Mouse (Mus musculus) spleen, adult 12 weeks (tissue): ENCODE data around the gene Dnaja4.
"Not testable (repeated sequence)": the region's sequence is repeated elsewhere in the genome, so short reads cannot be mapped to it uniquely, and the experiment has no call there.

Experiments
- DNase-seq: peaks from one replicate; pipeline ENCODE4 v3.0.0; 2022; ENCODE audit warnings: low spot score

Dnaja4 gene

GRCm38 (mm10) chr9:54698318-54699086, at the start of gene Dnaja4:
Gene Dnaja4 (plus strand): TSS chr9:54698873.
- peak; percentile 48 for DNase-seq

DNA sequence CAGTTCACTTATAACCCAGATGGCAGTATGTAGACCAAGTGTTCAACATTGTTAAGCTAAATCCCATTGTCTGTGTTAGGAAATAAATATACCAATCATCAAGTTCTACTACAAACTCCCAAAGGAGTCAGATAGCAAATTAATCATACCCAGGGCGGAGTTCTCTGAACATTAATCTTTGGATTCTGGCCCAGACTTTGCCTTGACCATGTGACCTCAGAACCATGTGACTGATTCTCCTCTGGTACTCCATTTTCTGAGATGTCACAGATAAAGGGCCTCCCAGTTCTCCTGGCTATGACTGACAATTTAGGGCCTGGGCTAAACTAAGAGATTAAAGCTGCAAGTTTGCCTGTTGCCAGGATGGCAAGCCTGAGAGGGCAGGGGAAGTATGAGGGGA, 49.3 kb upstream of the Dnaja4 start:
- DNase-seq, result no peak

DNA sequence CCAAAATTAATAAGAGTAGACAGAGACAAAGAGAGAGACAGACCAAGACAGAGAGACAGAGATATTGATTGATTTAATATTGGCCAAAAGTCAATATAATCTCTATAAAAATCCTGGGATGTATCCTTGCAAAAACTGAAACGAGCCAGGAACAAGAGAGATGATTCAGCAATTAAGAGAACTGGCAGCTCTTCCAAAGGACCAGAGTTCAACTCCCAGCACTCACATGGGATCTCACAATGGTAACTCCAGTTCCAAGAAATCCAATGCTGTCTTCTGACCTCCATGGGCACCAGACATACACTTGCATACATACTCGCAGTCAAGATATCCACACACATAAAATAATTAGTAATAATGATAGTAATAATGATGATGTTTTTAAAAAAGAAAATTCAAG, 45.9 kb upstream of the Dnaja4 start:
- no peak for DNase-seq

DNA sequence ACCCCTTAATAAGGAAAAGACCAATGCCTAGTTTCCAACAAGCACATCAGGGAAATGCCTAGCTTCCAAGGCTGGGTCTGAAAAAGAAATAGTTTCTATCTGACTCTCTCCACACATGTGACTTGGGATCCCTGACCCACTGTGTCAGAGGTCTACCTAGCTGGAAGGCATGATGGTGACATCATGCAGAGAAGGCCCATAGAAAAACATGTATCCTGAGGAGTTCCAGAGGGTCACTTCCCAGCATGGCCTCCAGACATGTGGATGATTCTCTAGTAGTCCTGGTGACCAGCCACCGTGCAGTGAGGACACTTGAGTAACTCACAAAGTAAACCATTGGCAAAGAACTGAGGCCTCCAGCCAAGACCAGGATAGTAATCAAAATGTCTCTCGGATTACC, 42.8 kb upstream of the Dnaja4 start:
- no peak for DNase-seq

- DNase-seq, result no peak
These were observed 42.3 kb upstream of the Dnaja4 start for GRCm38 (mm10) chr9:54656402-54656801.

GRCm38 (mm10) chr9:54658773-54659172, 39.9 kb upstream of the Dnaja4 start:
- DNase-seq, result no peak

DNA sequence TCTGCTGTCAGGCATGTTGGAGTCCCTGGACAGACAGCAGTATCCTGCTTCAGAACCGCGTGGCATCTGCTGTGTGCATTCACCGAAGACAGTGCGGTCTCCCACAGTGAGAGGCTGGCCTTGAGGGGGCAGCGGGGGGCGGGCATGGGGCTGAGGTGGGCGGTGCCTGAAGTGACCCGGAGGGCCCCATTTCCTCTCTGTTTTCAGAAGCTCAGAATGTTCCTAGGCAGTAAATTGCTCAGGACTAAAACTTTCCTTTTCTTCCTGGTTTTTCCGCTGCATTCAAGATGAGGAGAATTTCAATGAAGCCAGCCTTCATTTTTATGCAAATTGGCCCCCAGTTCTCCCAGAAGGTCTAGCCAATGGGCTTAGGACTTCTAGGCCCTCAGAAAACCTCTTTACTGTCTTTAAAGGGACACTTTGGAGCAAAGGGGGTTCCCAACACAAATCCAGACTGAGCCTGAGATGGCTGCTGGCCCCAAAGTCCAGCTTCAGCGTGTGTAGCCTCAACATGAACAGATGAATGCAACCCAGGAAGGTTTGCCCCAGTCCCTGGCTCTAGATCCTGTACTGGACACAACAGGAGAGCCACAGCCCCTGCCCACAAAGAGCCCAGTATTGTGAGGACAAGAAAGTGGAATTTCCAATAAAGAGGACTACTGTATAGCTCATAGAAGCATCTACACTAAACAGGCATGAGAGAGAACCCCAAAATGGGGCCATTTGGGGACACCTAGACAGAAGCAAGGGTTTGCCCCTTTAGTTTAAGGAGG, 36.9 kb upstream of the Dnaja4 start, which contains the start of gene Acsbg1:
Gene Acsbg1 (minus strand): TSS at position 266 of the 773 bp plus-strand sequence.
- no peak for DNase-seq

DNA sequence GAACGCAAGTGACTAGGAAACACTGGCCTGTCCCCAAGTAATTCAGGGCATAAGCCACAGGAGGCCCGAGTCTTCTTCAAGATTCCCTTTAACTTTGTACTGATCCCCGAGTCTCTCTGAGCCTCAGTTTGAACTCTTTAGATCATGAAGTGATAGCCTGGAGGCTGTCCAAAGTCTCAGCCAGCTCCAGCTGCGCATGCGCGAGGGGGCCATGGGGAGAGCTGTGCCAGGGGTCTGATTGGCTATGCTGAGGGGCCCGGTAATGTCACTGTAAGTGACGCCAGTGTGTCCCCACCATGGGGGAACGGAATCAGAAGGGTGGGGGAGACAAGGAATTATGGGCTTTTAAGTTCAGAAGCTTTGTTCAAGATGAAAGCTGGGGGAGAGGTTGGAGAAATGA, 34.3 kb upstream of the Dnaja4 start:
- DNase-seq, result no peak

DNA sequence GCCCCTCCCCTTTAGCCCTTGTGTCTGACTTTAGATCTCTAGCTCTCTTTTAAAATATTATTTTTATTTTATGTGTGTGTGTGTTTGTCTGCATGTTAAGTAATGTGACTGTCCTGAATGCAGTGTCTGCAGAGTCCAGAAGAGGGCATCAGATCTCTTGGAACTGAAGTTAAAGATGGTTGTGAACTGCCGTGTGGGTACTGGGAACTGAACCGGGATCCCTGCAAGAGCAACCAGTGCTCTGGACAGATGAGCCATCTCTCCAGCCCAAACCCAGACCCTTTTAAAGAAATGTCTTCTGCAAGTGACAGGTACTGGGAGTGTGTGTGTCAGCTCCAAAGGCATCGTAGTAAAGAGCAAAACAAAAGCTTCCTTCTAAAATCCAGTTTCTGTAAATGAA, 32.6 kb upstream of the Dnaja4 start:
- no peak for DNase-seq

- no peak for DNase-seq
These were observed 30.2 kb upstream of the Dnaja4 start for GRCm38 (mm10) chr9:54668455-54668854.

DNA sequence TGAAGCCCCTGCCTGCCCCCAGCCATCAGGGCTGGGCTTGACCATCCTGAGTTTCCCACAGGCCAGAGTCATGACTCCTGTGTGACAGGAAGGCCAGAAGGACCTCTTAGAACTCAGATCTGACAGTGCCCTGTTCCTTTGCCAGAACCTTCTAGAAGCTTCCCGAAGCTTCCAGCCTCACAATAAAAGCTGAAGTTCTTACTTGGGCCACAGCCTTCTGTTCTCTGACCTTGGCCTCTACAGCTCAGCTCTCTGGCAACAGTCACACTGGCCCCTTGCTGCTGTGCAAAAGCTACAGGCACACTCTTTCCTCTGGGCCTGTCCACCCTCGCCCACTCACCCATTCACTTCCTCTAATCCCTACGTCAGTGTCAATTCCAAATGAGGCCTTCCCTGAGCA, 26.7 kb upstream of the Dnaja4 start:
- DNase-seq, result no peak

- no peak for DNase-seq
These were observed 24.8 kb upstream of the Dnaja4 start for GRCm38 (mm10) chr9:54673887-54674286.

DNA sequence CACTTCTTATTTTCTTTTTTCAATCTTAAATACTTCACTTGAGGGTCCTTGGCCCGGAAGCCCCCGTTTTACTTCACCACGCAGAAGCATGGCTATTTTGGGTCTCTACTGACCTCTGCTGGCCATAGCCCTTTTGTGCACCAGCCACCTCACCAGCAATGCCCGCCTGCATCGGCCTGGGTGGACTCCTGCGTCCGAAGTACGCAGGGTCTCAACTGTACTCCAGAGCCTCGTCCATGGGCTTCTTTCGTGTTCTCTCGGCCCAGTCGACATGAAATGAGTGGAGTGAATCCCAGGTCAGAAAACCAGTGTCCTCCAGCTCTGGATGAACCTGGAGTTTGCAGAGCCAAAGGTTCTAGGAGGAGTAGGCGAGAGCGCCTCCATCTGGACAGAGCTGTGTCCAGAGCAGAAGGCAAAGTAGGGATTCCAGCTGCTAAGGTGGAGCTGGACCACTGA, 22.1 kb upstream of the Dnaja4 start:
- peak; percentile 56 for DNase-seq

- DNase-seq, result no peak
These were observed 15.8 kb upstream of the Dnaja4 start for GRCm38 (mm10) chr9:54682846-54683245.

DNA sequence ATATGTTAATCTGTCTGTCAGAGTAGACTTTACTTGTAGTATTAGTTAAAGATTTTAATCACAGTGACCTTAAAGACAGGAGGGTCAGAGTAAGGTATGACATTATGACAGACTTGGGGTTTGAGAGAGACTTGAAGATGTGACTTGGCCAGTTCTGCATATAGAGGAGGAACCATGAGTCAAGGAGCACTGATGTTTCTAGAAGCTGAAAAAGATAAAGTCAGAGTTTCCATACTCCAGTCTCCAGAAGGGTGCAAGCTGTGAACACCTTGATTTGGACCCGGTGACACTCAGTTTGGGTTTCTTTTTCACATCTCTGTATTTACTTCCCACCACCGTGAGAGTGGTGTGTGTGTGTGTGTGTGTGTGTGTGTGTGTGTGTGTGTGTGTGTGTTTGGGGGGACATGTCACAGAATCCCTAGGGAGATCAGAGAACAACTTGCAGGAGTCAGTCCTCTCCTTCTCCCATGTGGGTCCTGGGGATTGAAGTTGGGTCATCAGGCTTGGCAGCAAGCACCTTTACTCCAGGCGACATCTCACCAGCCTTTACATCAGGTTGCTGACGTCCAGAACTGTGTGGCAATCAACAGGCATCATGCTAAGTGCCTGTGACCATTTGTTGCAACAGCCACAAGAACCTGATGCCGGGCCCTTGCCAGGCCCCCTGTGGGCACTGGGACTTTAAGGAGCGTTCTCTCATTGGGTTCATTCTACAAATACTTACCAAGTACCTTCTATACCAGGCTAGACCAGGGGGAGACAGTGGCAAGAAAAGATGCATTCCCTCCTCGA, 14.7 kb upstream of the Dnaja4 start:
- DNase-seq, result no peak

GRCm38 (mm10) chr9:54687246-54688236, 11.1 kb upstream of the Dnaja4 start:
- no peak for DNase-seq

DNA sequence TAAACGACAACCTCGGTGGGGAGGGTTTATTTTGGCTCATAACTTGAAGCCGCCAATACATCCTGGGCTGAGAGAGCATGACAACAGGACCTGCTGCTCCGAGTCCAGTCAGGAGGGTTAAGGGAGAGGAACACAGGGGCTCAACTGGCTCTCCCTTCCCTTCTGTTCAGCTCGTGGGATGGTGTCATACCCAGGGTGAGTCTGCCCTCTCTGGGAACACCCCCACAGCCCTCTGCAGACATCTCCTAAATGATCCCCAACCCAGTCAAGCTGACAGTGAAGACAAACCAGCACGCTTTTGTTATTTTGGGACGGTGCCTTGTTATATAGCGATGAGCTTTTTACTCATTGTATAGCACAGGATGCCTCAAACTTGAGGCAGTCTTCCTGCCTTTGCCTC, 9.2 kb upstream of the Dnaja4 start:
- no peak for DNase-seq

- not testable (repeated sequence) for DNase-seq
These were observed 8.0 kb upstream of the Dnaja4 start for GRCm38 (mm10) chr9:54690697-54691096.

- not testable (repeated sequence) for DNase-seq
These were observed 7.3 kb upstream of the Dnaja4 start for GRCm38 (mm10) chr9:54691241-54691805.

DNA sequence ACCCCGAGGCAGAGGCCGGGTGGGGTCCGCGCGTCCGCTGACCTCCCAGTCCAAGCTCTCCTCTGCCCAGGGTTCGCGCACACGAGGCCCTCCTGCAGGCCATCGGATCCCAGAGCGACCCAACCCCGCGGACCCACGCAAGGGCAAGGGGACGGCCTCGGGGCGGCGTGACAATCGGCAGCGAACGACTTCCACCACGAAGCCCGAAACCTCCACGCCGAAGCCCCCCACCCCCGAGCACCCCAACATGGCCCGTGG, 343 bp downstream of the Dnaja4 start:
- DNase-seq, result no peak
